Mouse (Mus musculus): ENCODE measurements around the gene Gm20604. TPM values are rescaled to one million over a fixed set of nuclear protein-coding genes. Genes with fewer than 3 reads are reported as not detected.

The Gm20604 gene
- polyA plus RNA-seq, 1 experiment from 2014 or later: 18.1 TPM

GRCm38 (mm10) chr12:102697381-102697780 is 61.1 kb downstream of the Gm20604 start:
- no peak overlapping the region for H3K9ac ChIP-seq
- H3K27me3 ChIP-seq (replicated peaks): no peaks in the 10 kb centered on the region
- no peaks in the 10 kb centered on the region for H3K9me3 ChIP-seq
- no peak overlapping the region for H3K27ac ChIP-seq (replicated peaks)
- H3K36me3 ChIP-seq: no peaks in the 10 kb centered on the region
- 75% methylated on average over 7 of the region's 7 CpGs for WGBS
- H3K4me1 ChIP-seq: peaks cover 36% of the 10 kb centered on the region
- no peak overlapping the region for H3K4me2 ChIP-seq
- H3K4me3 ChIP-seq: no peak overlapping the region
- ATAC-seq (ENCODE audit: extremely low read depth, insufficient number of reproducible peaks, low FRiP score, low TSS enrichment): no peak

- Histone ChIP-seq H3K4me2 (no peak overlapping the region), H3K9me3 (no peaks in the 10 kb centered on the region), H3K4me1 (peaks cover 34% of the 10 kb centered on the region), H3K27ac (replicated peaks) (no peak overlapping the region), H3K9ac (0 out of 2 replicates have a peak overlapping the region, but pooled peaks have one; percentile 10), H3K27me3 (replicated peaks) (no peaks in the 10 kb centered on the region), H3K4me3 (no peak overlapping the region), H3K36me3 (no peaks in the 10 kb centered on the region)
- 79% methylated on average over 14 of the region's 14 CpGs for WGBS
- ATAC-seq (ENCODE audit: extremely low read depth, insufficient number of reproducible peaks, low FRiP score, low TSS enrichment): no peak
These were observed 61.7 kb downstream of the Gm20604 start for GRCm38 (mm10) chr12:102696635-102697354.

GRCm38 (mm10) chr12:102695369-102696239 is 62.9 kb downstream of the Gm20604 start:
- H3K36me3 ChIP-seq: no peaks in the 10 kb centered on the region
- no peak for ATAC-seq (ENCODE audit: extremely low read depth, insufficient number of reproducible peaks, low FRiP score, low TSS enrichment)
- H3K4me2 ChIP-seq: no peak overlapping the region
- no peak overlapping the region for H3K4me3 ChIP-seq
- WGBS: 70% methylated on average over 18 of the region's 18 CpGs
- no peaks in the 10 kb centered on the region for H3K27me3 ChIP-seq (replicated peaks)
- no peaks in the 10 kb centered on the region for H3K9me3 ChIP-seq
- H3K27ac ChIP-seq (replicated peaks): no peak overlapping the region
- H3K4me1 ChIP-seq: peaks cover 34% of the 10 kb centered on the region
- H3K9ac ChIP-seq: 0 out of 2 replicates have a peak overlapping the region, but pooled peaks have one; percentile 24

GRCm38 (mm10) chr12:102691761-102692160 is 66.7 kb downstream of the Gm20604 start:
- no peak for ATAC-seq (ENCODE audit: extremely low read depth, insufficient number of reproducible peaks, low FRiP score, low TSS enrichment)
- Histone ChIP-seq H3K36me3 (no peaks in the 10 kb centered on the region), H3K4me3 (no peak overlapping the region), H3K27ac (replicated peaks) (no peak overlapping the region), H3K9me3 (peaks cover 5% of the 10 kb centered on the region; the same call in 1 of the 2 replicates), H3K4me1 (peaks cover 17% of the 10 kb centered on the region), H3K27me3 (replicated peaks) (no peaks in the 10 kb centered on the region), H3K4me2 (no peak overlapping the region), H3K9ac (no peak overlapping the region)
- WGBS: 70% methylated on average over 7 of the region's 7 CpGs

Other genes with a start within 250 kb of the Gm20604 start
- 0.84 and 1.1 TPM in 2 replicates for gene Chga, start 203.7 kb downstream of the Gm20604 start, polyA plus RNA-seq (2015; fragmentation: Nextera tagmentation; extraction: Ambion mirVana)
- gene Itpk1, start 53.7 kb downstream of the Gm20604 start, polyA plus RNA-seq (2015; fragmentation: Nextera tagmentation; extraction: Ambion mirVana): 4.3 and 6.4 TPM in 2 replicates
- 17.9 and 18.3 TPM in 2 replicates for gene Moap1, start 15.0 kb downstream of the Gm20604 start, polyA plus RNA-seq (2015; fragmentation: Nextera tagmentation; extraction: Ambion mirVana)
- 6.8 and 7.5 TPM in 2 replicates for gene Tmem251, start 14.9 kb downstream of the Gm20604 start, polyA plus RNA-seq (2015; fragmentation: Nextera tagmentation; extraction: Ambion mirVana)
- gene Gm28051, start 907 bp downstream of the Gm20604 start, polyA plus RNA-seq (2015; fragmentation: Nextera tagmentation; extraction: Ambion mirVana): not detected in 2 replicates
- gene Gon7, start 869 bp downstream of the Gm20604 start, polyA plus RNA-seq (2015; fragmentation: Nextera tagmentation; extraction: Ambion mirVana): 20.7 and 26.6 TPM in 2 replicates
- 26.5 and 30.3 TPM in 2 replicates for gene Ubr7, start 705 bp downstream of the Gm20604 start, polyA plus RNA-seq (2015; fragmentation: Nextera tagmentation; extraction: Ambion mirVana)
- gene Btbd7, start 119.8 kb upstream of the Gm20604 start, polyA plus RNA-seq (2015; fragmentation: Nextera tagmentation; extraction: Ambion mirVana): 11.2 and 11.7 TPM in 2 replicates
- gene Cox8c, start 140.6 kb upstream of the Gm20604 start, polyA plus RNA-seq (2015; fragmentation: Nextera tagmentation; extraction: Ambion mirVana): not detected in 2 replicates
- gene Unc79, start 190.2 kb upstream of the Gm20604 start, polyA plus RNA-seq (2015; fragmentation: Nextera tagmentation; extraction: Ambion mirVana): 0.01 and 0.08 TPM in 2 replicates

Measured in heart, embryonic 13.5 days (tissue).